Mouse (Mus musculus) erythroblast, embryonic 14.5 days (primary cell): ENCODE results near the gene Cpm.

Source experiments
- GATA1 ChIP-seq: IDR thresholded peaks from 2 replicates; pipeline ENCODE4 v1.6.1; 2012; ENCODE audit warnings: low read length, inconsistent platforms, mixed read lengths
- TAL1 ChIP-seq: IDR thresholded peaks from 3 replicates; pipeline ENCODE4 v1.6.1; 2012; ENCODE audit warnings: low read length, inconsistent platforms, mixed read lengths

DNA sequence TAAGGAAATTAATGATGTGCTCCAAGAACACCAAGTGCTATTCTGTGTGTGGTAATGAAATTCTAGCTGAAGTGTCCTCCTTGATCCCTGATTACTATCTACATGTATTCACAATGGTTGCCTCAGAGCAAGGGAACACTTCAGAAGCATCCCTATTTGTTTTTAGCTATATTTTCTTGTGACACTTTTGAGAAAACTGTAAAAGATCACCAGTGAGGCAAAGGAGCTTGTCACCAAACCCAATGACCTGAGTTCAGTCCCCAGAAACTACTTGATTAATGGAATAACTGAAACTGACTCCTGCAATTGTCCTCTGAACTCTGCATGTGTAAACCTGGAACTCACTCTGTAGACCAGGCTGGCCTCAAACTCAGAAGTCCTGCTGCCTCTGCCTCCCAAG lies 5.9 kb upstream of the Cpm start:
- TF ChIP-seq GATA1, result no peak
- no peak for TF ChIP-seq TAL1
